Mouse (Mus musculus): ENCODE measurements around the gene Ddx5. TPM values are rescaled to one million over a fixed set of nuclear protein-coding genes. Genes with fewer than 3 reads are reported as not detected.

Ddx5 gene
- polyA plus RNA-seq, 1 experiment from 2014 or later: 114 TPM

DNA sequence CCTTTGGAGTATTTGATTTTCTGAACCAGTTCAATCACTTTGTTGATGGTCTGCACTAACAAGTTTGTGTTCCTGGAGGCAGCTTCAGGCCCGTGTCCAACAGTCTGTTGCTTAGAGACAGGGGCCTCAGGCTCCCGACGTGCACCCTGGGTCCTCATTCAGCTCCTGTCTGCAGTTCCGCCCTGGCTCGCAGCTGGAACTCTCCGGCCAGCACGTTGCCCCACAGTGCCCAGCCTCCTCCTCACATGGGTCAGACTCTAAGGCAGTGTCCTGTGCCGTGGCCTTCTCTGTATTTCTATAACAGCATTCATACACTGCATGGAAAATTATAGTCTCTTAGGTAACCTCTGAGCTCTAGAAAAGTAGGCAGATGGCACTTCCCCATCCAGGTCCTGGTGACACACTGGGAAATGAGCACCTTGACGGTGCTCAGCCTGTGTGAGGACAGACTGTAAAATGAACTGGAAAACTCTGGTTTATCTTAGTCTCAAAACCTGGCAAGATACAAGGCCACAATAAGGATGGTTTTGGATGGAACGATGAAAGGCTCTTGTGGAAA, 13.2 kb upstream of the Ddx5 start:
- DNase-seq (no peak), ATAC-seq (no peak)
- WGBS (ENCODE audit: insufficient replicate concordance): 89% methylated on average over 10 of the region's 10 CpGs
- Histone ChIP-seq H3K36me3 (replicated peaks; ENCODE audit: insufficient read depth, low read length) (peaks cover 41% of the 10 kb centered on the region), H3K4me1 (ENCODE audit: insufficient read depth) (no peaks in the 10 kb centered on the region), H3K9me3 (ENCODE audit: low read length) (no peaks in the 10 kb centered on the region), H3K4me2 (ENCODE audit: low read depth, low read length) (no peak overlapping the region), H3K27me3 (ENCODE audit: insufficient read depth, low read length) (no peaks in the 10 kb centered on the region), H3K4me3 (ENCODE audit: low read depth, low read length) (no peak overlapping the region), H3K9ac (replicated peaks) (no peak overlapping the region), H3K27ac (ENCODE audit: low read depth) (no peak overlapping the region)
- TF ChIP-seq EP300 (IDR thresholded peaks at IDR 0.05; ENCODE audit: low read depth): no peak
- TF ChIP-seq CTCF (IDR thresholded peaks at IDR 0.05; ENCODE audit: low read depth): no peak

GRCm38 (mm10) chr11:106795679-106796078, 6.7 kb upstream of the Ddx5 start:
- peak; percentile 38; the same call in 1 of the 2 replicates for TF ChIP-seq EP300 (IDR thresholded peaks at IDR 0.05; ENCODE audit: low read depth)
- TF ChIP-seq CTCF (IDR thresholded peaks at IDR 0.05; ENCODE audit: low read depth): no peak
- Histone ChIP-seq H3K4me2 (ENCODE audit: low read depth, low read length) (no peak overlapping the region), H3K9me3 (ENCODE audit: low read length) (no peaks in the 10 kb centered on the region), H3K4me3 (ENCODE audit: low read depth, low read length) (no peak overlapping the region), H3K4me1 (ENCODE audit: insufficient read depth) (peaks cover 3% of the 10 kb centered on the region), H3K27me3 (ENCODE audit: insufficient read depth, low read length) (no peaks in the 10 kb centered on the region), H3K27ac (ENCODE audit: low read depth) (no peak overlapping the region), H3K36me3 (replicated peaks; ENCODE audit: insufficient read depth, low read length) (peaks cover 31% of the 10 kb centered on the region), H3K9ac (replicated peaks) (no peak overlapping the region)
- 47% methylated on average over 9 of the region's 9 CpGs for WGBS (ENCODE audit: insufficient replicate concordance)
- ATAC-seq (0 out of 2 replicates have a peak, but pooled peaks have one; percentile 10), DNase-seq (no peak)

DNA sequence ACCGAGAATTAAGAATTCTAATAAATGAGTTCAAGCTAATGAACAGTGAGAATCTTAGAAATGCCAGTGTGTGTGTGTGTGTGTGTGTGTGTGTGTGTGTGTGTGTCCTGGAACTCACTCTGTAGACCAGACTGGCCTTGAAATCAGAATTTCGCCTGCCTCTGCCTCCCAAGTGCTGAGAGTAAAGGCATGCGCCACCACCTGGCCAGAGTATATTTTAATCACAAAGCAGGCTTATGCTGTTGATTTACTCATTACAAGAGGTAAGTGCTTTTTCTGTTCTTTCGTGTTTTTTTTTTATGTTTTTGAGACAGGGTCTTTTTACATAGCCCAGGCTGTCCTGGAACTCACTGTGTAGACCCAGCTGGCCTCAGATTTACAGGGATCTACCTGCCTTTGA, 4.9 kb upstream of the Ddx5 start:
- H3K4me3 ChIP-seq (ENCODE audit: low read depth, low read length): no peak overlapping the region
- no peak overlapping the region for H3K27ac ChIP-seq (ENCODE audit: low read depth)
- ATAC-seq: no peak
- H3K27me3 ChIP-seq (ENCODE audit: insufficient read depth, low read length): no peaks in the 10 kb centered on the region
- H3K36me3 ChIP-seq (replicated peaks; ENCODE audit: insufficient read depth, low read length): peaks cover 26% of the 10 kb centered on the region
- H3K9ac ChIP-seq (replicated peaks): no peak overlapping the region
- peaks cover 9% of the 10 kb centered on the region for H3K4me1 ChIP-seq (ENCODE audit: insufficient read depth)
- DNase-seq: no peak
- no peak overlapping the region for H3K4me2 ChIP-seq (ENCODE audit: low read depth, low read length)
- WGBS (ENCODE audit: insufficient replicate concordance): 77% methylated on average over 4 of the region's 4 CpGs
- TF ChIP-seq CTCF (IDR thresholded peaks at IDR 0.05; ENCODE audit: low read depth) (peak; percentile 51), EP300 (IDR thresholded peaks at IDR 0.05; ENCODE audit: low read depth) (no peak)
- H3K9me3 ChIP-seq (ENCODE audit: low read length): no peaks in the 10 kb centered on the region

DNA sequence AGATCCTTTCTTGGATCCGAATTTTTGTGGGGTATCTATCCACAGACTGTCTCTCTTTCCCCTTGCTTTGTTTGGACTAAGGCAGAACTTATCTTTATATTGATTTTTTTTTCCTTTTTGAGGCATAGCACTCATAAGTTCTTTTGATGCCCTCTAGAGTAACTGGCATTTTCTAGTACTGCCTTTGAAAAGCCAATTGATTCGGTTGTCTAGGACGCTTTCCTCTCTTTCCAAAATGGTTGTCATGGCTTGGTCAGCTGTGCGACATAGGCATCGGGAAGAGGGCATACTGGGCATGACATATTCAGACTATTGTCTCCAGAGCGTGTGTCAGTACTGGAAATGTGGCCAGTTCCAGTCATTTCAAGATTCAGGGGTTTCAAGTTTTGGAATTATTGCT, 664 bp upstream of the Ddx5 start:
- H3K27ac ChIP-seq (ENCODE audit: low read depth): peak overlapping the region; percentile 100
- peak overlapping the region; percentile 89 for H3K4me2 ChIP-seq (ENCODE audit: low read depth, low read length)
- peaks cover 31% of the 10 kb centered on the region for H3K36me3 ChIP-seq (replicated peaks; ENCODE audit: insufficient read depth, low read length)
- H3K27me3 ChIP-seq (ENCODE audit: insufficient read depth, low read length): no peaks in the 10 kb centered on the region
- 0% methylated on average over 6 of the region's 6 CpGs for WGBS (ENCODE audit: insufficient replicate concordance)
- no peak for DNase-seq
- H3K4me3 ChIP-seq (ENCODE audit: low read depth, low read length): peak overlapping the region; percentile 93
- no peak for TF ChIP-seq CTCF (IDR thresholded peaks at IDR 0.05; ENCODE audit: low read depth)
- no peak for TF ChIP-seq EP300 (IDR thresholded peaks at IDR 0.05; ENCODE audit: low read depth)
- ATAC-seq: no peak
- H3K4me1 ChIP-seq (ENCODE audit: insufficient read depth): peaks cover 21% of the 10 kb centered on the region
- H3K9me3 ChIP-seq (ENCODE audit: low read length): no peaks in the 10 kb centered on the region
- H3K9ac ChIP-seq (replicated peaks): peak overlapping the region; percentile 99

- peaks cover 21% of the 10 kb centered on the region for H3K4me1 ChIP-seq (ENCODE audit: insufficient read depth)
- H3K9ac ChIP-seq (replicated peaks): peak overlapping the region; percentile 99
- WGBS (ENCODE audit: insufficient replicate concordance): under 1% methylated on average over 62 of the region's 79 CpGs
- DNase-seq (peak; percentile 100), ATAC-seq (peak; percentile 83)
- peak overlapping the region; percentile 100 for H3K27ac ChIP-seq (ENCODE audit: low read depth)
- no peaks in the 10 kb centered on the region for H3K27me3 ChIP-seq (ENCODE audit: insufficient read depth, low read length)
- H3K9me3 ChIP-seq (ENCODE audit: low read length): no peaks in the 10 kb centered on the region
- no peak for TF ChIP-seq EP300 (IDR thresholded peaks at IDR 0.05; ENCODE audit: low read depth)
- TF ChIP-seq CTCF (IDR thresholded peaks at IDR 0.05; ENCODE audit: low read depth): no peak
- H3K4me2 ChIP-seq (ENCODE audit: low read depth, low read length): peak overlapping the region; percentile 89
- peaks cover 40% of the 10 kb centered on the region for H3K36me3 ChIP-seq (replicated peaks; ENCODE audit: insufficient read depth, low read length)
- peak overlapping the region; percentile 93 for H3K4me3 ChIP-seq (ENCODE audit: low read depth, low read length)
Measured at GRCm38 (mm10) chr11:106788026-106788774, 785 bp downstream of the Ddx5 start.

- peak overlapping the region; percentile 99 for H3K9ac ChIP-seq (replicated peaks)
- no peaks in the 10 kb centered on the region for H3K9me3 ChIP-seq (ENCODE audit: low read length)
- H3K27ac ChIP-seq (ENCODE audit: low read depth): peak overlapping the region; percentile 100
- DNase-seq (peak; percentile 94), ATAC-seq (peak; percentile 28)
- peak overlapping the region; percentile 79 for H3K4me2 ChIP-seq (ENCODE audit: low read depth, low read length)
- H3K27me3 ChIP-seq (ENCODE audit: insufficient read depth, low read length): no peaks in the 10 kb centered on the region
- H3K4me3 ChIP-seq (ENCODE audit: low read depth, low read length): peak overlapping the region; percentile 93
- 0% methylated on average over 65 of the region's 65 CpGs for WGBS (ENCODE audit: insufficient replicate concordance)
- H3K4me1 ChIP-seq (ENCODE audit: insufficient read depth): peaks cover 21% of the 10 kb centered on the region
- peaks cover 48% of the 10 kb centered on the region for H3K36me3 ChIP-seq (replicated peaks; ENCODE audit: insufficient read depth, low read length)
- TF ChIP-seq CTCF (IDR thresholded peaks at IDR 0.05; ENCODE audit: low read depth) (no peak), EP300 (IDR thresholded peaks at IDR 0.05; ENCODE audit: low read depth) (no peak)
Measured at GRCm38 (mm10) chr11:106787131-106788025, 1.6 kb downstream of the Ddx5 start.

Measured in liver, postnatal 0 days (tissue).